Mouse (Mus musculus) A20 (cell line): Measurements from ENCODE around the gene Rab11fip5.

Experiments used
- DNase-seq: peaks from one replicate; pipeline ENCODE4 v3.0.0-alpha.2; 2011; ENCODE audit warnings: low read depth, low spot score

The Rab11fip5 gene

DNA sequence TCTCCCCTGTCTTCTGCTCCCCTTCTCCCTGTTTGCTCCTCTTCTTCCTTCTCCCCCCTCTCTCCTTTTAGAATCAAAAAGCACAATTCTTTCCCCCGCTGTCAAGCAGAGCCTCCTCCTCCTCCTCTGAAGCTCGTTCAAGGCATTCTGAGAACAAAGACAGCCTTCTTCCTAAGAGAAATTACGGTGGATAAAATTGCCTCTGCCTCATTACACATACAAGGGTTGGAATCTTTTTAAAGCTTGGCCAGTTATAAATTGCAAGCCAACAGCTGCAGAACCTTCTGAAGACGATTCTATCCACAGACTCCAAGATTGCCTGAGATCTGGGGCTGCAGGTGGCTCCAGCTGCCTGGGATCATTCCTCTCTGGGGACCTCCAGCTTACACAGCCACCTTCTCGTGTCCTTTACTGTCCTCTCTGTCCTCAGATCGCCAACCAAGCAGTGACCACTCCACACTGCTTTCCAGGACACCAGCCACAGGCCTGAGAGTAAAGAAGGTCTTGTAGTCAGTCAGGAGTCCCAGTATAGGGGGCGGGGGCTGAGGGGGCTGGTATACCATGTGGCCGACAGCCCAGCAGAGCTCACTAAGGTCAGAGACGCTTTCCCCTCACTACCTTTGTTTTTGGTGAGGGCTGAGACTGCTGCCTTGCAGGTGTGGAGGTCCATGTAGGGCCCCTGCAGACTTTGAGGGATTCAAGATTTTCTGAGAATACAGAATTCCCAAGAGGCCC lies 60.2 kb downstream of the Rab11fip5 start:
- DNase-seq: no peak

DNA sequence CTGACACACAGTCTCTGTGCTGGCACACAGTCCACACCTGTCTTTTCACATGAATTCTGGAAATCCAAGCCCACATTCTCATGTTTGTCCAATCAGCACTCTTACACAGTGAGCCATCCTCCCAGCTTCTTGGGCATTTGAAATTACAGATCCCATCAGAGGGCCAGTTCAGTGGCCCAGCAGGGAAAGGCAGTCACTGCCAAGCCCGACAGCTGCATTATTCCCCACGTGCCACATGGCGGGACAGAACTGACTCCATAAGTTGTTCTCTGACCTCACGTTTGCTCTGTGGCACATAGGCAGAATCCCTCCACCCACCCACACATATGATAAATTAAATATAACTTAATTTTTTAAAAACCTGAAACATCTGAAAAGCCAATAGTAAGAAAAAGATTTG lies 66.5 kb downstream of the Rab11fip5 start:
- DNase-seq: no peak

DNA sequence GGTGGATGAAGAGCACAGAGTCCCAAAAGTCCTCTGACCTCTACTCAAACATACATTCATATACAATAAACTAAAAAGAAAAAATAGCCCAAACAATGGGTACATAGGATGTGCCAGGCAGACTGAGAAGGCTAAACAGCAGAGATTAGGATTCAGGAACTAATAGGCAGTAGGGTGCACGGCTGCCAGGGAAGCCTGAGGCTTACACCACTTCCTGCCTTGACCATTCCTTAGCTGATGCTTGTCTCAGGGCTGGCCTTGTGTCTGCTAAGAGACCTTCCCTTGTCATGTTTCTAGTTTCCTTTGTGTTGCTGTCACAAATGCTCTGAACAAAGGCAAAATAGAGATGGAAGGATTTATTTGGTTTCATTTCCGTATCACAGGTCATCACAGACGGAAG lies 68.1 kb downstream of the Rab11fip5 start:
- no peak for DNase-seq

DNA sequence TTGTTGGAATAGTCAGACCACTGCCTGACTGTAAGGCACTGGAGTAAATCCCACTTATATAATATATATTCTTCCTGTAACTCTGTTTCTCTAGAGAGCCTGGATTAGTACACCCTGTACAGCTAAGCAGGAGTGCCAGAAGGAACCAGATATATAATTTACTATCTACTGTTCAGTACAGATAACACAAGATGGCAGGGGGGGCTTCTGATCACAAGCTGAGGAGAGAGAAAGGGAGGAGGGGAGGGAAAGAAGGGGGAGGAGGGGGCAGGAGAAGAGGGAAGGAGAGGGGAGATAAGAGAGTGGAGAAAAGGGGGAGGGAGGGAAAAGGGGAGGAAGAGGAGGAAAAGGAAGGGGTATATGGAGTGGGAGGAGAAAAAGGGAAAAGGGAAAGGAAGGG lies 68.6 kb downstream of the Rab11fip5 start:
- no peak for DNase-seq

DNA sequence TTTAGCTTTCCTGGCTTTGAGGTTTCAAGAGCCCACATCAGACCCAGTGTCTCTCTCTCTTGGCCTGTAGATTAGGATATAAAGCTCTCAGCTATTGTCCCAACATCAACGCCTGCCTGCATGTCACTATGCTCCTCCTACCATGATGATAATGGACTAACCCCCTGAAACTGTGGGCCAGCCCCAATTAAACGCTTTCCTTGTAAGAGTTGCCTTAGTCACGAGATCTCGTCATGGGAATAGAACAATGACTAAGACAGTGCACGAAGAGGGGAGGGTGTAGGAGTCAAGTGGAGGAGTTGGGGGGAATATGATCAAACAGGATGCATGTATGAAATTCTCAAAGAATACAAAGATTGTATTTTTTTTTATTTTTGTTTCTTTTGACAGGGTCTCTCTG lies 69.5 kb downstream of the Rab11fip5 start:
- DNase-seq: no peak

DNA sequence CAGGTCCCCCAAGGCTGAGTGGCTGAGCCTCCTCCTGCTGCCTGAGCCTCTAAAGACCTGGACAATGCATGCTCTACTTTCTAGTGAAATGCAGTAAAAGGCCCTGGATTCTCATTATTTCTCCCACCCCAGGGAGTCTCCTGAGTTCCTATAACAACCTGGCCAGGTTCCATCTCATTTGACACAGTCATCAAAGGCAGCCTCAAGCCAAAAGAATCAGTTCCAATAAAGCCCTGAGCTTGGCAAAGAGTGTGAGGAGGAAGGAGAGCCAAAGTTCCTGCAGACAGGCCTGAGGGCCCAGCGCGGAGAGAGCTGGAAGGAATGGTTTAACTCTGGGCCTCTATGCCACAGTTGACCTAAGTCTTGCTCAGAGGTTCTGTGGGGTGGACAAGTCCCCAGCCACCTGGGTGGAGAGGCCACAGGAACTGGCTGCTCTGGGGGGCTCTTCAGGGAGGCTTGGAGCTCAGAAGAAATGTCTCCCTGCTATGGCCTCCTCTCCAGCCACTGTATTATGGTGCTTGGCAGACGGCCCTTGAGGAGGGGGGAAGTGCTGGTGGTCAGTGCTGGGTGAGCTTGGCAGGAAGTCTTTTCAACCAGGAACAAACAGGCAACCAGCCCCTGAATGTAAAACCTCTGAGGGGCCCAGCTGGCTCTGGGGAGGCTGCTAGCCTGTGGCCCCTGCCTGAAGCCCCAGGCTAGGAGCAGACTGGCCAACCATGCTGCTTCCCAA lies 71.9 kb downstream of the Rab11fip5 start:
- DNase-seq: no peak

DNA sequence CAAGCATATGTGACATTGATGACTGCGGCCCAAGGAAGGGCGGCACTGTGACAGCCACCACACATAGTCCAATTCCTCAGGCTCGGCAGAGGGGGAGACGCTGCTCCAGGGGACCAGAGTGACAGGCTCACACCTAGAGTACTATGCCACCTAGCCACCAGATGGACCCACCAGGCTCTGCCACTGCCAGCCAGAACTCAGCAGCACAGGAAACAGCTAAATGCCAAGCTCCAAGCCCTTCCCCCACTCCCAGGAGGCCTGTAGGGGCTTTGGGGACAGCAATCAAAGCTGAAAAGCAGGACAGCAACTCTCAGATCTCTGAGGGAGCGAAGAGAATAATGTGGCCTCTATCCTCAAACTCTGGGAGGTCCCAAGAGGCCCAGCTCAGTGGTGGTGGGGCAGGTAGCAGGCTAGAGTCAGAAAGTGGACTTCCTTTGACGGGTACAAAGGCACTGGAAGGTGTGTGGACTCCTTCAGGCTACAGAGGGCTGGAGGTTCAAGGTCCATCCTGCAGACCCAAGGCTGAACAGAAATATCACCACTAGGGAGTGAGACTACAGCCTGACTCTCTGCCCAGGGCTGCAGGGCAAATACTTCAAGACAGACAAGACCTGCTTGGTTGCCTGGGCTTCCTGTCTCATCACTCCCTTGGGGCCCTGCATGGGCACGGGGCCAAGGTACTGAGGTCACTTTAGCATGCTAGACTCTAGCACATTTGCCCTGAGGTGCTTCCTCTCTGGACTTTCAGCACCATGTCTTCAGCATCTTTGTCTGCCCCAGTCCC lies 78.9 kb downstream of the Rab11fip5 start:
- DNase-seq: peak; percentile 88

DNA sequence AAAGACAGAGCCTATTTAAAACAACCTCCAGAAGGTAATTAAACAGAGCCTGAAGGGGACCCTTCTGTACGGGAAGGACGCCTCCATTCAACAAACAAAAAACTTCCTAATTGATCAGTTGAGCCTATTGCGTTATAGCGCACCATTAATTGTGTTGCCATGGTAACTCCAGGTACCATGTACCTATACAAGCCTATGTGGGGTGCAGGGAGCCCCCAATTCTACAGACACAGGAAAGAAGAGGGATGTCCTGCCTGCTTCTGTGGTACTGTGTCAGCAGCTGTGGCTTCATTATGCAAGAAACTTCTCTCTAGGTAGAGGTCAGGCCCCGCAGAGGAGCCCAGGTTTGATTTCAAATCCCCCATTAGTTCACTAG lies 80.4 kb downstream of the Rab11fip5 start:
- DNase-seq: no peak

DNA sequence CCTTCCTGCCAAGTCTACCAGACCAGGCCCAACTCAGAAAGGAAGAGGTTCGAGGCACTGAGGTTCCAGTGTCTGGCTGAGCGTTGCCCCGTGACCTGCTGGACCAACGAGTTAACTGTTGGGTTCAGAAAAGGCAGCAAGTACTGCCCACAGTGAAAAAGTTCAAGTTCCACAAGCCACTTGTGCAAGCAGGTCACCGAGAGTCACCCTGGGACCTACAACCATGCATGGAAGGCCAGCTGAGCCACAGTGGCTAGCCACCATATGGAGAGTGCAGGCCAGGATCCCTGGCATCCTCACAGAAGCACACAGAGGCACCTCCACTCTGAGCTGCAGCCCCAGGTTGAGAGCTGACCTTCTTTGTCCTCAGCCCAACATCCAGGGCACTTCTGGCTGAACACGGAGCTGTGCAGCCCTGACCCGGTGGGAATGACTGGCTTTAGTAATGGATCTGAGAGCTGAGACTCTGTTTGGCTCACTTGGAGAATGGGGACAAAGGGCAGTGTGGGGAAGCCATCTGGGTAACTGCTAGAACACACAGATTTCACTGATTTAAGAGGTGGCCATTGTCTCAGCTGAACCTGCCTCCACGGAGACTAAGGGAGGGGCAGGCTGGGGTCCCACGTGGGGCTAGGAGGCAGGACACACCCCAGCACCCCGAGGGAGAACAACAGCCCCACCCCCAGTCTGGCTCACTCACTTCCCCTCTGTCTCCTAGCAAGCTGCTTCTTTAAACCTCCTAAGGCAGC lies 81.0 kb downstream of the Rab11fip5 start:
- DNase-seq: peak; percentile 53

DNA sequence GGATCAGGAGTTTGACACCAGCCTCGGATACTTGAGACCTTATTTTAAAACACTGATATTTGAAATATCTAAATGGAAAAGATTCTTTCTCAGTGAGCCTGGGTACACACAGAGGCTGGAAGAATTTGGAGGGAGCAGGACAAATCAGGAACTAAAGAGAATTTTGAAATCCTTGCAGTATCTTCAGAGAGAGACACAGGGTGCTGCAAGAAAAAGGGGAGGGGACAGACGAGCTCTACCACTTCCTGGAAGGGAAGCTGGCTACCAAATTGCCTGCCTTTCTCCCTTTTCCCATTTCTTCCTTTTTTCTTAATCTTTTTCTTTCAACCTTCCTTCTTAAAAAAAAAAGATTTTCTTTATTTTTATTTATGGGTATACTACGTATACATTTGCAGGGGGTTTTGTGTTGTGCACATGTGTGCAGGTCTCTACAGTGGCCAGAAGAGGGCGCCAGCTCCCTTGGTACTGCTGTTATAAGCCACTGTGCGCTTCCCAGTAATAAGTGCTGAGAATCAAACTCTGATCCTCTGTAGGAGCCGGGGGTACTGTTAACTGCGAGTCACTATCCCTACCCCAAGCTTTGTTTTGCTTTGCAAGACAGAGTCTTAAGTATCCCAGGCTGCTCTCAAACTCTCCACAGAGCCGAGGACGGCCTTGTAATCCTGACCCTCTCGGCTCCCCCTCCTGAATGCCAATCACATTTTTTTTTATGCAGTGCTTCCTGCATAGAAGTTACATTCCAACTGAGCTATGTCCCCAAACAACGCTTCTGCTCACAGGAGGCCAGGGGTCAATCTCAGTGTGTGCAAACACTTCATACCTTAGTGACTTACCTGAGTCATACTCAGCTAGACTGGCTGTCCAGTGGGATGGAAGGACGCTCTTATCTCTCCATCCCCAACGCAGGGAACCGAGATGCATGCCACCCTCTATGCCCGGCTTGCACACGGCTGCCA lies 83.3 kb downstream of the Rab11fip5 start:
- no peak for DNase-seq

DNA sequence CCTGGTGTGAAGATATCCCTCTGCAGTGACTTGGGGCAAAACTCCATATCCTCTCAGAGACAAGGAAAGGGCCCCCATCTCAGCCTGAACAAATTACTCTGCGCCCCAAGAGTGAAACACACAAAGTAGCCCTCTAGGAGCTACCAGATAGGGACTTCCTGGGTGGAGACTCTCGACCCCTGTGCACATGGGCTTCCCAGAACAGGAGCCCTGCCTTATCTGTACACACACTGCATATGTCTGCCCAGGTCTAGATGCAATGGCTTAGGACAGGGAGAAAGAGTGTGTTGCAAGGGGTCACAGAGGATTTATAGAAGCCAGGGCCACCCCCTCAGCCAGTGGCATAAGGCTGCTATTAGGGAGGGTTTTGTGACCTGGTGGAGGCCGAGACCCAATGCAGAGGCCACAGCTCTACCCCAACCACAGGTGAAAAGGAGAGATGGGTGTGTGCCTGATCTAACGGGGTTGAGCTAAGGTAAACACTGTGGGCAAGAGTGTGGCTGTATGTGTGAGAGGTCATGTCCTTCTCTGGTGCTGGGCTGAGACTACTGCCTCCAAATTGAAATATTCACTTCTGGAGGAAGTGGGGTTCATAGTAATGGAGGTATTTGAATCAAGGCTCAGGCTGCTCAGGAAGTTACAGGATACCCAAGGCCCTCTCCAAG lies 86.1 kb downstream of the Rab11fip5 start:
- DNase-seq: no peak

DNA sequence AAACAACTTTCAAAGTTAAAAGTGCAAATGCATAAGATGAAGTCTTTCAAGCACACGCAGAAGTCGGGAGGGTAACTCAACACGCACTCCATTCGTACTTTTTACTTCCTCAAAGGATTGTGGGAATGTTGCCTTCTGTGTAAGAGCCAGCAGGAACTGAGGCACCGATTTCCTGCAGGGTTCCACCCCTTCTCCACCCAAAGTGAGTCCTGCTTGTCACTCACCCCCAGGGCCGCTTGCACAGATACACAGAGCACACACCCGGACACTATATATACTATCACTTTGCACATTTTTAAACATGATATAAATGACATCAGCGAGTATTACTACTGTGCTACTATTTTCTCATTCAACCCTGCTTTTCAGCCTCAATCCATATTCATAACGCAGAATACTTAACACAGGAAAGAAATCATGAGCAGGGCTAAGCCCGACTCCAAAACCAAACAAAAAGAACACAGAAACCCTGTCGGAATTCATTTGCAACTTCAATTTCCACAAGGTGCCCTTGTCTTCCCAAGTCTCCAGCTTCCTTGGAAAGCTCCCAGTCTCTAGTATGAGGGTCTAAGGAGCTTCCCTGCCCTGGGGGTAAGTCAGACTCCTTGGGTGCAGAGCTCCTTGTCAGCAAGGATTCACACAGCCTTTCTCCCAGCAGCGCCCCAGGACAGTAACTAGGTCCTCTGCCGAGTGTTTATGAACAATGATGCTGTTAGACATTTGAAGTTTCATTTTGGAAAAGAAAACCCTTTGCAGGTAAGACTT lies 88.0 kb downstream of the Rab11fip5 start:
- DNase-seq: no peak
